Mouse (Mus musculus) lung, postnatal 4 days (tissue): ENCODE measurements around the gene Abcb9.
A peak's percentile ranks its signal among the peaks of the same experiment; 100 is the strongest.

ENCODE experiments used
- DNase-seq, 2 experiments: peaks; one replicate each; pipeline ENCODE4 v3.0.0; 2021

Abcb9 gene

GRCm38 (mm10) chr5:124029220-124030035 is 66.2 kb downstream of the Abcb9 start:
- no peak for DNase-seq

- DNase-seq = no peak
Measured at GRCm38 (mm10) chr5:124028680-124029079, 66.9 kb downstream of the Abcb9 start.

- DNase-seq = no peak
Measured at GRCm38 (mm10) chr5:124027702-124028470, 67.7 kb downstream of the Abcb9 start.

- DNase-seq = no peak
Measured at GRCm38 (mm10) chr5:124026568-124026967, 69.0 kb downstream of the Abcb9 start.

- DNase-seq = peak in 1 of 2 experiments; percentile 57
Measured at GRCm38 (mm10) chr5:124025587-124026441, 69.8 kb downstream of the Abcb9 start.

GRCm38 (mm10) chr5:124025146-124025545 is 70.5 kb downstream of the Abcb9 start:
- no peak for DNase-seq

- no peak for DNase-seq
Measured at GRCm38 (mm10) chr5:124024677-124025076, 70.9 kb downstream of the Abcb9 start.

GRCm38 (mm10) chr5:124022365-124022764 is 73.2 kb downstream of the Abcb9 start:
- DNase-seq = no peak

- no peak for DNase-seq
Measured at GRCm38 (mm10) chr5:124021701-124022100, 73.9 kb downstream of the Abcb9 start.

GRCm38 (mm10) chr5:124021148-124021547 is 74.5 kb downstream of the Abcb9 start:
- DNase-seq = peak in 1 of 2 experiments; percentile 66

- peak; percentile 84 to 89 for DNase-seq
Measured at GRCm38 (mm10) chr5:124019348-124020216, 76.0 kb downstream of the Abcb9 start.

GRCm38 (mm10) chr5:124018651-124019050 is 76.9 kb downstream of the Abcb9 start:
- no peak for DNase-seq

GRCm38 (mm10) chr5:124017941-124018340 is 77.7 kb downstream of the Abcb9 start:
- DNase-seq = no peak

GRCm38 (mm10) chr5:124016291-124016821 is 79.2 kb downstream of the Abcb9 start:
- peak in 1 of 2 experiments; percentile 56 for DNase-seq

GRCm38 (mm10) chr5:124015727-124016126 is 79.9 kb downstream of the Abcb9 start:
- no peak for DNase-seq

- DNase-seq = peak; percentile 53 to 65
Measured at GRCm38 (mm10) chr5:124014791-124015251, 80.8 kb downstream of the Abcb9 start.

GRCm38 (mm10) chr5:124014180-124014579 is 81.4 kb downstream of the Abcb9 start:
- no peak for DNase-seq

GRCm38 (mm10) chr5:124013747-124014146 is 81.9 kb downstream of the Abcb9 start:
- no peak for DNase-seq

- peak in 1 of 2 experiments; percentile 41 for DNase-seq
Measured at GRCm38 (mm10) chr5:124012885-124013284, 82.7 kb downstream of the Abcb9 start.

- peak in 1 of 2 experiments; percentile 40 for DNase-seq
Measured at GRCm38 (mm10) chr5:124011927-124012326, 83.7 kb downstream of the Abcb9 start.
